Mouse (Mus musculus): Measurements from ENCODE around the gene Hoxc9.

Hoxc9 gene

GRCm38 (mm10) chr15:102998608-102999182 lies 22.5 kb downstream of the Hoxc9 start:
- no peak for DNase-seq (ENCODE audit: low spot score in 2 of 2)

- DNase-seq (ENCODE audit: low spot score in 2 of 2), result peak in 1 of 2 experiments; percentile 39
These were observed 23.1 kb downstream of the Hoxc9 start for GRCm38 (mm10) chr15:102999183-102999831.

GRCm38 (mm10) chr15:102999955-103000354 lies 23.7 kb downstream of the Hoxc9 start:
- no peak for DNase-seq (ENCODE audit: low spot score in 2 of 2)

DNA sequence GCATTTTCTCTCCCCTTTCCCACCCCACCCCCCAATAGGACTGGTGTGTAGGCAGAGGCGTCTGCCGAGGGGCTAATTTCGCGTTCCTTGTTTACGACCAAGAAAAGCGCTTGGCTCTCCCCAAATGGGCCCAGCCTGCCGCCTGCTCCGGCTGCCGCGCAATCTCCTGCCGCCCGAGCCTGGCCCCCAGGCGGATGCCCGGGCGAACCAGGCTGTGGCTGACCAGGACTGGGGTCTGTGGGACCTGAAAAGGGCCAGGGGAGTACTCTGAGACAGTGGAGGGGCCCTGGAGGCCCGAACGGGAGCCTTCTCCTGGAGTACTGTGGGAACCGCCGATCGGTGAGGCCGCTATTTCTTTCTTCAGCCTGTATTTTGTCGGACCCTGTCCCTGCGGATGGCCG lies 24.3 kb downstream of the Hoxc9 start:
- no peak for DNase-seq (ENCODE audit: low spot score in 2 of 2)

GRCm38 (mm10) chr15:103001370-103001769 lies 25.1 kb downstream of the Hoxc9 start:
- no peak for DNase-seq (ENCODE audit: low spot score in 2 of 2)

DNA sequence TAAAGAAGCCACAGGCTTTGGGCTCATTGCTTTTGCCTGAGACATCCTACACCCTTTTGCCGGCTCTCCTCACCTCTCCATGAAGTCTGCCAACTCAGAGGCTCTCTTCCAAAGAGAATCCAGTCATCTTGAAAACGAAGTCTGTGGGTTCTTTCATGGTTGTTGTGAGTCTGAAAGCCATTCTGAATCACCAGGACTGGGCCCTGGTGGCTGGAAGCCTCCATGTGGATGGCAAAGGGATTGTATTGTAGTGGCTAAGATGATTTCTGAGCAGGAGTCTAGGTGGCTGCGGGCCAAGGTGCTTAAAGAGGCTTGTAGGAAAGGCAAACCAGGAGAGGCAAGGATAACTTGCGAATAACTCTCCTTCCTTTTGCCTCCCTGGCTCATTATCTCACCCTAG lies 25.9 kb downstream of the Hoxc9 start:
- DNase-seq (ENCODE audit: low spot score in 2 of 2), result no peak

DNA sequence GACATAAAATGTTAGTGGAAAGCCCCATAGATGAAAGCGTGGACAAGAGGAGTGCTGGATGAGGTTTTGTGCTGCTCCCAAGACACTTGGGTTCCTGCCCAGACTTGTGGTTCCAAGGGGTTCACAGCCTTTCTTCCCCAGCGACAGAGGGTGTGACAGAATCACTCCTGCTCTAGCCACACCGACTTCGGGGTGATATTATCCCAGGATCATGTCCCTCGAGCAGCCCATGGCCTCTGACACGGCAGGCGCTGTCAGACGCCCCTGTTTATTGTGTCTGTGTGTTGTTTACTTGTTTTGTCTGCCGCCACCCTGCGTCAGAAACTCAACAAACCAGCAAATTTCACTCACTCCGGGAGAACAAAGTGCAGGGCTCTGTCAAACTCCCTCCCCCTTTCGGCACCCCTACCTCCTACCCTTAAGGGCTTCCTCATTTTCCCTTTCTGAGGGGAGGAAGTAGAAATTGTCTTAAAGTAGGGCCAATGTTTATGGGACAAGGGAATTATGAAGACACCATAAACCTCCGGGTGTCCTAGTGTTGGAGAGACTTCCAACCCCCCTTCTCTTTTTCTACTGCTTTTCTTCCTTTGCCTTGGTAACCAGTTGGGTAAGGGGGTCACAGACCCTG lies 26.7 kb downstream of the Hoxc9 start:
- no peak for DNase-seq (ENCODE audit: low spot score in 2 of 2)

DNA sequence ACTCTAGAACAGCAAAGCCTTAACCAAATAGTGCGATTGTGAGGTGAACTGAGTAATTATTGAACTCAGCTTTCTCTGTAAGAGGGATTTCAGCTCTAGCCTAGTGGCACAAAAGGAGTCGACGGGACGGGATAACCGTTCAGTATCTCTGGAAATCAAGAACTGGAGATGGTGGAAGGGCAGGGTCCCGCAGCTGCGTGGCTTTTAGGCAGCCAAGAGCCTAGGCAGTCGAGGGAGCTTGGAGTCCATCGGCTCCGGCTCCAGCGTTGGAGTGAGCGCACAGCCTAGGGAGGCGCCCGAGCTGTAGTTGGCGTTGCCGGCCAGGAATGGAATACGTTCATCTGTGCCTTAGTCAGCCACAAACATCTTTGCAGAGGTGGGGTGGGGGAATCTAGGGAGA lies 29.1 kb downstream of the Hoxc9 start:
- DNase-seq (ENCODE audit: low spot score in 2 of 2), result no peak

GRCm38 (mm10) chr15:103005797-103006196 lies 29.6 kb downstream of the Hoxc9 start:
- DNase-seq (ENCODE audit: low spot score in 2 of 2), result no peak

- no peak for DNase-seq (ENCODE audit: low spot score in 2 of 2)
These were observed 30.1 kb downstream of the Hoxc9 start for GRCm38 (mm10) chr15:103006326-103006725.

DNA sequence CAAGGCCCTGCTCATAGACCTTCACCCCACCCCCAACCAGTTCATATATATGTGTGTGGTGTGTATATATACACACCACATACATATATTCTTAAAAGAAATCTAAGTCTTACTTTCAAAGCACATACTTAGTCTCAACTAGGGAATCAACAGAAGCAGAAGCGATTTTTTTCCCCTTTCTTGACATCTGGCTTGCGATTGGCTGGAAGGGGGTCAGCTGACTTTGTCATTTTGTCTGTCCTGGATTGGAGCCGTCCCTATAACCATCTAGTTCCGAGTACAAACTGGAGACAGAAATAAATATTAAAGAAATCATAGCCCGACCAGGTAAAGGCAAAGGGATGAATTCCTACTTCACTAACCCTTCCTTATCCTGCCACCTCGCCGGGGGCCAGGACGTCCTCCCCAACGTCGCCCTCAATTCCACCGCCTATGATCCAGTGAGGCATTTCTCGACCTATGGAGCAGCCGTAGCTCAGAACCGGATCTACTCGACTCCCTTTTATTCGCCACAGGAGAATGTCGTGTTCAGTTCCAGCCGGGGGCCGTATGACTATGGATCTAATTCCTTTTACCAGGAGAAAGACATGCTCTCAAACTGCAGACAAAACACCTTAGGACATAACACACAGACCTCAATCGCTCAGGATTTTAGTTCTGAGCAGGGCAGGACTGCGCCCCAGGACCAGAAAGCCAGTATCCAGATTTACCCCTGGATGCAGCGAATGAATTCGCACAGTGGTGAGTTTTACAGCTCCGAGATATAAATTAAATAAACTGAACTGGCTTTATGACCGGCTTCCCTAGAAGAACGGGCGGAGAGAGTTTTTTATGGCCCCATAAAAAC lies 33.2 kb downstream of the Hoxc9 start:
- no peak for DNase-seq (ENCODE audit: low spot score in 2 of 2)

DNA sequence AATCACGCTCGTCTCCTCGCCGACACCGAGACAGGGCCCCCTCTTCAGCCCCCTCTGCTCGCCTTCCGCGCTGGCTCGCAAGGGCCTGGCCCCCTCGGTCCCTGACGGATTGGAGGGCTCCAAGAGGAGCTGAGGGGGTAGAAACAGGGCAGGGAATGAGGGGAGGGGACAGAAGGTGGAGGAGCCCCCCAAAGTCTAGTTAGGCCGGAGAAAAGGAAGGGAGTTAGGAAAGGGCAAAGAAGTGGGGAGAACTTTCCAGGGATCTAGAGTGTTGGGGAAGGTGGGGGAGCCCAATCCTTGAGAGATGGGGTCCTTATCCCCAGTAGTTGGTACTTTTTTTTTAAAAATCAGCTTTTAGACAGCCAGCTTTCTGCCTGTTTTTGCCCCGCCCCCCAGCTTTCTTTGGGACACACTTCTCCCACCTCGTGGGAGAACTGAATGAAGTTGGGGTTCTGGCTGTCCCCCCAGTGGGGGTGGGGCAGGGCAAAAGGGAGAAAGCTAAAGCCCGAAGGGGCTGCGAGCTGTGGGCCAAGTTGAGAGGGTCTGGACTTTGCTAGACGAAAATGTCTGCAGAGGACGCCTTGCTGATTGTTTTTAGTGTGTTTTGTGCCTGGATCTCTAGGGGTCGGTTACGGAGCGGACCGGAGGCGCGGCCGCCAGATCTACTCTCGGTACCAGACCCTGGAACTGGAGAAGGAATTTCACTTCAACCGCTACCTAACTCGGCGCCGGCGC lies 34.0 kb downstream of the Hoxc9 start:
- no peak for DNase-seq (ENCODE audit: low spot score in 2 of 2)

GRCm38 (mm10) chr15:103010847-103011555 lies 34.8 kb downstream of the Hoxc9 start:
- DNase-seq (ENCODE audit: low spot score in 2 of 2), result no peak

DNA sequence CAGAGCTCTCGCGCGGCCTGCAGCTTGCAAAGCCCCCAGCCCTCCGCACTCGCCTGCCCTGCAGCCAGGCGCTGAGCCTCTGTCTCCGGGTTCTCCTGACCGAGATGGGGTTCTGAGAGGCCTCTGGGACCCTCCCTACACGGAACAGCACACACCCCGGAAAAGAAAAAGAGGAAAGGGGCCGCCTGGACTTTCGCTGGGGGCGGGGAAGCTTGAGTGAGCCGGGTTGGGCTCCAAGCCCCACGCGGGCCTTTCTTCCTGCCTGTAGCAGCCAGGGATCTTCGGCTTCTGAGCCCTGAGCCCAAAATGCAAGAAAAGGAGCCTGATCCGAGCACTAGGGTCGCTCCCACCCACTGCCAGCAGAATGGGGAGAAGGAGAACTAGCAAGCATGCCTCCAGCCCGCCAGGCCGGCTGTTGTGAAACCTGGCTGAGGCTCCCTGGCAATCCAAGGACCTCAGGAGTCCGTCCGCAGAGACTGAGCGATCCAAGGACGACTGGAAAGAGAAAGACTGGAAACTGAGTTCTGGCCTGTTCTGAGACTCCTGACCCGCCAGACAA lies 35.8 kb downstream of the Hoxc9 start:
- no peak for DNase-seq (ENCODE audit: low spot score in 2 of 2)

- peak in 1 of 2 experiments; percentile 42 for DNase-seq (ENCODE audit: low spot score in 2 of 2)
These were observed 37.2 kb downstream of the Hoxc9 start for GRCm38 (mm10) chr15:103013238-103013984.

GRCm38 (mm10) chr15:103014166-103015008 lies 38.1 kb downstream of the Hoxc9 start:
- no peak for DNase-seq (ENCODE audit: low spot score in 2 of 2)

DNA sequence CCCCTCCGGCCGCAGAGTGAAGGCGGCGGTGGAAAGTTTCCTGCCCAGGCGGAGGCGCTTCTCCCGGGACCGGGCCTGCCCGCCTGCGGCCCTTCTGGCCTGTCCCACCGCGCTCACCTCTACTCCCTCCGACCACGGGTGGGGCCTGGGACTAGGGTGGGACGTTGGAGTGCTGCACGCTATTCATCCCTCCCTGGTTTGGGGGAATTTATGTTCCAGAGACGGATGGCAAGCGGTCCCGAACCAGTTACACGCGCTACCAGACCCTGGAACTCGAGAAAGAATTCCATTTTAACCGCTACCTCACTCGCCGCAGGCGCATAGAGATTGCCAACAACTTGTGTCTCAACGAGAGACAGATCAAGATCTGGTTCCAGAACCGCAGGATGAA lies 38.8 kb downstream of the Hoxc9 start:
- DNase-seq (ENCODE audit: low spot score in 2 of 2), result no peak

DNA sequence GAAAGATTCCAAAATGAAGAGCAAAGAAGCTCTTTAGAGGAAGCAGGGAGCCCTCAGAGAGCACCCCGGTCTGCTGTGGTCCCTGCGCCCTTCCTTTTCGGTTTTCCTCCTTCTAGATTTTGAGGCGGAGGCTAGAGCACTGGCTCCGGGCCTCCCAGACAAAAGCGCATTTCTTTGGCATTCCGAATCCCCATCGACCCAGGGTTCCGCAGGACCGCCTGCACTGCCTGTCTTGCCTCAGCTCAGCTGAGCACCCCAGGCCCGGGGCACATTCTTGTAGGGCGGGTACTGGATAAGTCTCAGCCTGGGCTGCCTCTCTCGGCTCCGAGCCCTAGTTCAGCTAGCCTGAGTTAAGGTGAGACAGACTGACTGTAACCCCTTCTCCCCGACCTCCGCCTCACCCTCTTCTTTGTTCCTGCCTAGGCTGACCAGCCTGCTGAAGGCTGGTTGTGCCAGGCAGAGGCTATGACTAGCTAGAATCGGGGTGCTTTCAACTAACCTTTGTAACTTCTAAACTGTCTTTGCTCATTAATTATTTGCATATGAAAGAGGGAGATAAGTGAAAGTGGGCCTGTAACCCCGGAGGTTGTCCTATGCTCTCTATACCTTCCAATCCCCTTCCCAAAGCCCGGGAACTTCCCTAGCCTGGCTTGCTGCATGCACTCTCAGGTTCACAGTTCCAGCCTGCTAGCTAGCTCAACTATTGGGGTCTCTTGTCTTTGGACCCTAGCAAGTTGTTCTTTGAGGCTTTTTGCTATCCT lies 39.3 kb downstream of the Hoxc9 start:
- DNase-seq (ENCODE audit: low spot score in 2 of 2), result no peak

All from spleen, postnatal 10 days (tissue).